Comparison of ENCODE assay signal across 9 mouse cellular contexts in genomic region chr13:55516955-55517354, GRCm38 (mm10). TPM values are rescaled to one million over a fixed set of nuclear protein-coding genes. Genes with fewer than 3 reads are reported as not detected.
DNase-seq lines count a peak whose midpoint lies in the region; ATAC-seq and TF ChIP-seq lines count a peak whose summit lies in the region.
"Had no signal": no experiment of that assay in that cellular context is flagged by ENCODE, and none has a peak within 500 bp of the region (broad histone marks: within the 10 kb centered on the region; RNA-seq: fewer than 3 reads in every experiment).

No protein-coding gene starts in this region.

- WGBS in intestine, postnatal 0 days, result 4% methylated on average over 5 of the region's 5 CpGs
- WGBS in intestine, embryonic 16.5 days, result 3% methylated on average over 5 of the region's 5 CpGs
- WGBS in embryonic facial prominence, embryonic 11.5 days, result 6% methylated on average over 5 of the region's 5 CpGs
- WGBS in limb, embryonic 10.5 days, result 6% methylated on average over 5 of the region's 5 CpGs

- no peak for ATAC-seq in intestine, postnatal 0 days
- no peak for ATAC-seq in intestine, embryonic 16.5 days
- ATAC-seq in embryonic facial prominence, embryonic 11.5 days (replicated peaks; ENCODE audit: insufficient number of reproducible peaks, low FRiP score, low TSS enrichment, low read depth), result no peak

- H3K4me2 ChIP-seq in intestine, postnatal 0 days (replicated peaks; ENCODE audit: low read depth), result no peak overlapping the region
- H3K4me2 ChIP-seq in intestine, embryonic 16.5 days (ENCODE audit: low read depth, low read length), result no peak overlapping the region
- H3K4me2 ChIP-seq in embryonic facial prominence, embryonic 11.5 days (ENCODE audit: low read depth, low read length), result no peak overlapping the region
- H3K4me2 ChIP-seq: stomach, embryonic 15.5 days had no signal

- H3K27ac ChIP-seq in intestine, postnatal 0 days (ENCODE audit: low read depth, low read length), result no peak overlapping the region
- no peak overlapping the region for H3K27ac ChIP-seq in intestine, embryonic 16.5 days (ENCODE audit: low read length)
- H3K27ac ChIP-seq in embryonic facial prominence, embryonic 11.5 days (replicated peaks; ENCODE audit: low read depth, low read length), result no peak overlapping the region
- H3K27ac ChIP-seq in limb, embryonic 10.5 days, result no peak overlapping the region
- H3K27ac ChIP-seq: stomach, embryonic 15.5 days had no signal

- H3K4me3 ChIP-seq in intestine, postnatal 0 days (ENCODE audit: low read depth, low read length), result no peak overlapping the region
- H3K4me3 ChIP-seq in intestine, embryonic 16.5 days (ENCODE audit: low read length), result no peak overlapping the region
- H3K4me3 ChIP-seq in embryonic facial prominence, embryonic 11.5 days (ENCODE audit: low read depth, low read length), result no peak overlapping the region
- no peak overlapping the region for H3K4me3 ChIP-seq in limb, embryonic 10.5 days
- H3K4me3 ChIP-seq: stomach, embryonic 15.5 days had no signal

- TF ChIP-seq CTCF in intestine, postnatal 0 days (IDR thresholded peaks at IDR 0.05; ENCODE audit: low read depth), result peak; percentile 94

- H3K4me1 ChIP-seq in intestine, postnatal 0 days (replicated peaks; ENCODE audit: control insufficient read depth, insufficient read depth, low read length), result no peaks in the 10 kb centered on the region
- H3K4me1 ChIP-seq in intestine, embryonic 16.5 days (ENCODE audit: control insufficient read depth, insufficient read depth, low read length), result peaks cover 7% of the 10 kb centered on the region
- H3K4me1 ChIP-seq in embryonic facial prominence, embryonic 11.5 days (ENCODE audit: control insufficient read depth, insufficient read depth, low read length), result peaks cover 5% of the 10 kb centered on the region; the same call in 1 of the 2 replicates
- peaks cover 16% of the 10 kb centered on the region for H3K4me1 ChIP-seq in limb, embryonic 10.5 days

- H3K36me3 ChIP-seq in intestine, postnatal 0 days (ENCODE audit: control insufficient read depth, insufficient read depth), result no peaks in the 10 kb centered on the region
- H3K36me3 ChIP-seq in intestine, embryonic 16.5 days (ENCODE audit: control insufficient read depth, insufficient read depth, low read length), result no peaks in the 10 kb centered on the region
- H3K36me3 ChIP-seq in embryonic facial prominence, embryonic 11.5 days (replicated peaks; ENCODE audit: control insufficient read depth, insufficient read depth, low read depth, low read length), result no peaks in the 10 kb centered on the region
- H3K36me3 ChIP-seq in limb, embryonic 10.5 days, result 0 out of 2 replicates have a peak, but pooled peaks cover 4% of the 10 kb centered on the region
- H3K36me3 ChIP-seq: stomach, embryonic 15.5 days had no signal

- no peaks in the 10 kb centered on the region for H3K9me3 ChIP-seq in intestine, postnatal 0 days (ENCODE audit: control insufficient read depth)
- H3K9me3 ChIP-seq in intestine, embryonic 16.5 days (ENCODE audit: control insufficient read depth, low read length), result no peaks in the 10 kb centered on the region
- no peaks in the 10 kb centered on the region for H3K9me3 ChIP-seq in embryonic facial prominence, embryonic 11.5 days (replicated peaks; ENCODE audit: control insufficient read depth, low read length)
- H3K9me3 ChIP-seq in limb, embryonic 10.5 days (replicated peaks), result no peaks in the 10 kb centered on the region
- H3K9me3 ChIP-seq: stomach, embryonic 15.5 days had no signal

- peak; percentile 91 for DNase-seq in adrenal gland, postnatal 25 days
- peak; percentile 93 for DNase-seq in embryonic facial prominence, embryonic 11.5 days (ENCODE audit: low spot score)
- DNase-seq in hindlimb bud, embryonic 11.5 days (ENCODE audit: extremely low spot score, low read depth, low spot score), result peak; percentile 75
- DNase-seq in limb, embryonic 10.5 days (ENCODE audit: low spot score), result peak; percentile 96
- peak; percentile 82 for DNase-seq in ovary, postnatal 36 days (ENCODE audit: low spot score)
- peak; percentile 86 for DNase-seq in thymus, postnatal 14 days

- no peaks in the 10 kb centered on the region for H3K27me3 ChIP-seq in intestine, postnatal 0 days (replicated peaks; ENCODE audit: control insufficient read depth, insufficient read depth, low read length)
- no peaks in the 10 kb centered on the region for H3K27me3 ChIP-seq in intestine, embryonic 16.5 days (replicated peaks; ENCODE audit: control insufficient read depth, insufficient read depth, low read length)
- H3K27me3 ChIP-seq in embryonic facial prominence, embryonic 11.5 days (ENCODE audit: control insufficient read depth, insufficient read depth, low read length), result no peaks in the 10 kb centered on the region
- peaks cover 7% of the 10 kb centered on the region; the same call in 1 of the 2 replicates for H3K27me3 ChIP-seq in limb, embryonic 10.5 days (ENCODE audit: low read depth, poor library complexity, severe bottlenecking)
- H3K27me3 ChIP-seq: stomach, embryonic 15.5 days had no signal

- H3K9ac ChIP-seq in intestine, postnatal 0 days (ENCODE audit: low read depth, low read length), result no peak overlapping the region
- H3K9ac ChIP-seq in intestine, embryonic 16.5 days (ENCODE audit: low read depth, low read length), result no peak overlapping the region
- no peak overlapping the region for H3K9ac ChIP-seq in embryonic facial prominence, embryonic 11.5 days (replicated peaks; ENCODE audit: low read length)
- H3K9ac ChIP-seq: stomach, embryonic 15.5 days had no signal

RNA-seq across cellular contexts. Expression of gene Pdlim7, which starts 3.5 kb away (rescaled TPM):
- 131 and 142 TPM in 2 replicates for polyA plus RNA-seq in intestine, postnatal 0 days (2015; fragmentation: Nextera tagmentation; extraction: Ambion mirVana)
- 189 and 200 TPM in 2 replicates for polyA plus RNA-seq in intestine, embryonic 16.5 days (2015; fragmentation: Nextera tagmentation; extraction: Ambion mirVana)
- total RNA-seq in adrenal gland, postnatal 25 days (2021), result 17.6 and 18.7 TPM in 2 replicates
- polyA plus RNA-seq in embryonic facial prominence, embryonic 11.5 days (2014; fragmentation: Nextera tagmentation; extraction: Ambion mirVana), result 124 and 136 TPM in 2 replicates
- 202 and 206 TPM in 2 replicates for polyA plus RNA-seq in limb, embryonic 10.5 days (2016; fragmentation: Nextera tagmentation; extraction: Ambion mirVana)

RNA-seq across cellular contexts. Expression of gene Dok3, which starts 12.1 kb away (rescaled TPM):
- 1.5 and 1.6 TPM in 2 replicates for polyA plus RNA-seq in intestine, postnatal 0 days (2015; fragmentation: Nextera tagmentation; extraction: Ambion mirVana)
- 2.7 and 3.0 TPM in 2 replicates for polyA plus RNA-seq in intestine, embryonic 16.5 days (2015; fragmentation: Nextera tagmentation; extraction: Ambion mirVana)
- 3.4 and 4.4 TPM in 2 replicates for total RNA-seq in adrenal gland, postnatal 25 days (2021)
- 1.0 and 1.3 TPM in 2 replicates for polyA plus RNA-seq in embryonic facial prominence, embryonic 11.5 days (2014; fragmentation: Nextera tagmentation; extraction: Ambion mirVana)
- polyA plus RNA-seq in limb, embryonic 10.5 days (2016; fragmentation: Nextera tagmentation; extraction: Ambion mirVana), result 2.7 and 2.9 TPM in 2 replicates

RNA-seq across cellular contexts. Expression of gene Ddx41, which starts 19.5 kb away (rescaled TPM):
- polyA plus RNA-seq in intestine, postnatal 0 days (2015; fragmentation: Nextera tagmentation; extraction: Ambion mirVana), result 23.2 and 25.8 TPM in 2 replicates
- polyA plus RNA-seq in intestine, embryonic 16.5 days (2015; fragmentation: Nextera tagmentation; extraction: Ambion mirVana), result 50.5 and 54.8 TPM in 2 replicates
- total RNA-seq in adrenal gland, postnatal 25 days (2021), result 52.6 and 57.3 TPM in 2 replicates
- 77.7 and 81.4 TPM in 2 replicates for polyA plus RNA-seq in embryonic facial prominence, embryonic 11.5 days (2014; fragmentation: Nextera tagmentation; extraction: Ambion mirVana)
- polyA plus RNA-seq in limb, embryonic 10.5 days (2016; fragmentation: Nextera tagmentation; extraction: Ambion mirVana), result 94.0 and 102 TPM in 2 replicates

RNA-seq across cellular contexts. Expression of gene Dbn1, which starts 29.0 kb away (rescaled TPM):
- 31.3 and 34.8 TPM in 2 replicates for polyA plus RNA-seq in intestine, postnatal 0 days (2015; fragmentation: Nextera tagmentation; extraction: Ambion mirVana)
- 88.4 and 91.2 TPM in 2 replicates for polyA plus RNA-seq in intestine, embryonic 16.5 days (2015; fragmentation: Nextera tagmentation; extraction: Ambion mirVana)
- total RNA-seq in adrenal gland, postnatal 25 days (2021), result 14.6 and 19.1 TPM in 2 replicates
- polyA plus RNA-seq in embryonic facial prominence, embryonic 11.5 days (2014; fragmentation: Nextera tagmentation; extraction: Ambion mirVana), result 231 and 252 TPM in 2 replicates
- 346 and 417 TPM in 2 replicates for polyA plus RNA-seq in limb, embryonic 10.5 days (2016; fragmentation: Nextera tagmentation; extraction: Ambion mirVana)

RNA-seq across cellular contexts. Expression of gene Prr7, which starts 52.9 kb away (rescaled TPM):
- 0.14 and 0.27 TPM in 2 replicates for polyA plus RNA-seq in intestine, postnatal 0 days (2015; fragmentation: Nextera tagmentation; extraction: Ambion mirVana)
- 0.10 and 0.18 TPM in 2 replicates for polyA plus RNA-seq in intestine, embryonic 16.5 days (2015; fragmentation: Nextera tagmentation; extraction: Ambion mirVana)
- 3.8 and 3.9 TPM in 2 replicates for total RNA-seq in adrenal gland, postnatal 25 days (2021)
- polyA plus RNA-seq in embryonic facial prominence, embryonic 11.5 days (2014; fragmentation: Nextera tagmentation; extraction: Ambion mirVana), result 1.7 TPM in 2 replicates
- 0.34 and 0.35 TPM in 2 replicates for polyA plus RNA-seq in limb, embryonic 10.5 days (2016; fragmentation: Nextera tagmentation; extraction: Ambion mirVana)
